Mouse (Mus musculus): Measurements from ENCODE around the gene Hmox1. TPM values are rescaled to one million over a fixed set of nuclear protein-coding genes. Genes with fewer than 3 reads are reported as not detected.

Hmox1 gene
- polyA plus RNA-seq, 1 experiment from 2014 or later: 14.6 TPM

- Histone ChIP-seq H3K27me3 (ENCODE audit: control insufficient read depth, insufficient read depth, low read length) (no peaks in the 10 kb centered on the region), H3K4me1 (ENCODE audit: control insufficient read depth in 2 of 2, insufficient read depth in 2 of 2, low read length in 2 of 2) (no peaks in the 10 kb centered on the region; a peak in 3 of 4 replicates), H3K9ac (ENCODE audit: low read length) (no peak overlapping the region), H3K9me3 (ENCODE audit: control insufficient read depth, low read length) (no peaks in the 10 kb centered on the region), H3K4me2 (ENCODE audit: low read length) (no peak overlapping the region), H3K4me3 (ENCODE audit: control insufficient read depth in 1 of 2, insufficient read depth in 1 of 2, low read depth in 1 of 2, low read length in 2 of 2) (no peak overlapping the region), H3K27ac (replicated peaks in 1 of 2; ENCODE audit: control insufficient read depth in 1 of 2, insufficient read depth in 1 of 2, low read depth in 2 of 2, low read length in 2 of 2) (no peak overlapping the region), H3K36me3 (ENCODE audit: control insufficient read depth, insufficient read depth, low read length) (no peaks in the 10 kb centered on the region)
- WGBS: 73% methylated on average over 9 of the region's 9 CpGs
- ATAC-seq (ENCODE audit: insufficient number of reproducible peaks, insufficient read depth, low FRiP score, low read depth): no peak
These were observed 11.9 kb upstream of the Hmox1 start for GRCm38 (mm10) chr8:75081364-75082040.

GRCm38 (mm10) chr8:75082181-75082805 lies 11.1 kb upstream of the Hmox1 start:
- Histone ChIP-seq H3K27ac (replicated peaks in 1 of 2; ENCODE audit: control insufficient read depth in 1 of 2, insufficient read depth in 1 of 2, low read depth in 2 of 2, low read length in 2 of 2) (no peak overlapping the region), H3K4me3 (ENCODE audit: control insufficient read depth in 1 of 2, insufficient read depth in 1 of 2, low read depth in 1 of 2, low read length in 2 of 2) (no peak overlapping the region), H3K27me3 (ENCODE audit: control insufficient read depth, insufficient read depth, low read length) (no peaks in the 10 kb centered on the region), H3K9me3 (ENCODE audit: control insufficient read depth, low read length) (no peaks in the 10 kb centered on the region), H3K9ac (ENCODE audit: low read length) (no peak overlapping the region), H3K36me3 (ENCODE audit: control insufficient read depth, insufficient read depth, low read length) (no peaks in the 10 kb centered on the region), H3K4me1 (ENCODE audit: control insufficient read depth in 2 of 2, insufficient read depth in 2 of 2, low read length in 2 of 2) (no peaks in the 10 kb centered on the region; a peak in 3 of 4 replicates), H3K4me2 (ENCODE audit: low read length) (no peak overlapping the region)
- WGBS: 78% methylated on average over 6 of the region's 6 CpGs
- ATAC-seq (ENCODE audit: insufficient number of reproducible peaks, insufficient read depth, low FRiP score, low read depth): no peak

- 4% methylated on average over 16 of the region's 17 CpGs for WGBS
- H3K4me3 ChIP-seq (ENCODE audit: control insufficient read depth in 1 of 2, insufficient read depth in 1 of 2, low read depth in 1 of 2, low read length in 2 of 2): peak overlapping the region; percentile 17 to 37
- ATAC-seq (ENCODE audit: insufficient number of reproducible peaks, insufficient read depth, low FRiP score, low read depth): peak; percentile 94
- H3K27ac ChIP-seq (replicated peaks in 1 of 2; ENCODE audit: control insufficient read depth in 1 of 2, insufficient read depth in 1 of 2, low read depth in 2 of 2, low read length in 2 of 2): peak overlapping the region in 1 of 2 experiments; percentile 21; a peak in 1 of 4 replicates
- H3K9me3 ChIP-seq (ENCODE audit: control insufficient read depth, low read length): no peaks in the 10 kb centered on the region
- peaks cover under 1 to 2% of the 10 kb centered on the region in 2 experiments; a peak in 3 of 4 replicates for H3K4me1 ChIP-seq (ENCODE audit: control insufficient read depth in 2 of 2, insufficient read depth in 2 of 2, low read length in 2 of 2)
- H3K27me3 ChIP-seq (ENCODE audit: control insufficient read depth, insufficient read depth, low read length): no peaks in the 10 kb centered on the region
- peak overlapping the region; percentile 50 for H3K4me2 ChIP-seq (ENCODE audit: low read length)
- no peak overlapping the region; the same call in 1 of the 2 replicates for H3K9ac ChIP-seq (ENCODE audit: low read length)
- H3K36me3 ChIP-seq (ENCODE audit: control insufficient read depth, insufficient read depth, low read length): no peaks in the 10 kb centered on the region
These were observed 9.6 kb upstream of the Hmox1 start for GRCm38 (mm10) chr8:75083846-75084245.

GRCm38 (mm10) chr8:75084382-75085064 lies 8.9 kb upstream of the Hmox1 start:
- no peak for ATAC-seq (ENCODE audit: insufficient number of reproducible peaks, insufficient read depth, low FRiP score, low read depth)
- Histone ChIP-seq H3K4me2 (ENCODE audit: low read length) (peak overlapping the region; percentile 50; the same call in 1 of the 2 replicates), H3K4me3 (ENCODE audit: control insufficient read depth in 1 of 2, insufficient read depth in 1 of 2, low read depth in 1 of 2, low read length in 2 of 2) (no peak overlapping the region), H3K4me1 (ENCODE audit: control insufficient read depth in 2 of 2, insufficient read depth in 2 of 2, low read length in 2 of 2) (peaks cover 5 to 8% of the 10 kb centered on the region in 2 experiments), H3K9ac (ENCODE audit: low read length) (no peak overlapping the region), H3K36me3 (ENCODE audit: control insufficient read depth, insufficient read depth, low read length) (no peaks in the 10 kb centered on the region), H3K27ac (replicated peaks in 1 of 2; ENCODE audit: control insufficient read depth in 1 of 2, insufficient read depth in 1 of 2, low read depth in 2 of 2, low read length in 2 of 2) (peak overlapping the region; percentile 21 to 25), H3K27me3 (ENCODE audit: control insufficient read depth, insufficient read depth, low read length) (no peaks in the 10 kb centered on the region), H3K9me3 (ENCODE audit: control insufficient read depth, low read length) (no peaks in the 10 kb centered on the region)
- WGBS: 64% methylated on average over 3 of the region's 3 CpGs

- Histone ChIP-seq H3K4me2 (ENCODE audit: low read length) (no peak overlapping the region), H3K9ac (ENCODE audit: low read length) (no peak overlapping the region), H3K27me3 (ENCODE audit: control insufficient read depth, insufficient read depth, low read length) (no peaks in the 10 kb centered on the region), H3K4me1 (ENCODE audit: control insufficient read depth in 2 of 2, insufficient read depth in 2 of 2, low read length in 2 of 2) (peaks cover 7 to 15% of the 10 kb centered on the region in 2 experiments), H3K9me3 (ENCODE audit: control insufficient read depth, low read length) (no peaks in the 10 kb centered on the region), H3K4me3 (ENCODE audit: control insufficient read depth in 1 of 2, insufficient read depth in 1 of 2, low read depth in 1 of 2, low read length in 2 of 2) (no peak overlapping the region), H3K36me3 (ENCODE audit: control insufficient read depth, insufficient read depth, low read length) (no peaks in the 10 kb centered on the region), H3K27ac (replicated peaks in 1 of 2; ENCODE audit: control insufficient read depth in 1 of 2, insufficient read depth in 1 of 2, low read depth in 2 of 2, low read length in 2 of 2) (no peak overlapping the region)
- ATAC-seq (ENCODE audit: insufficient number of reproducible peaks, insufficient read depth, low FRiP score, low read depth): no peak
- 81% methylated on average over 2 of the region's 2 CpGs for WGBS
These were observed 7.4 kb upstream of the Hmox1 start for GRCm38 (mm10) chr8:75086002-75086401.

- no peak overlapping the region for H3K4me3 ChIP-seq (ENCODE audit: control insufficient read depth in 1 of 2, insufficient read depth in 1 of 2, low read depth in 1 of 2, low read length in 2 of 2)
- no peak for ATAC-seq (ENCODE audit: insufficient number of reproducible peaks, insufficient read depth, low FRiP score, low read depth)
- no peak overlapping the region for H3K4me2 ChIP-seq (ENCODE audit: low read length)
- H3K4me1 ChIP-seq (ENCODE audit: control insufficient read depth in 2 of 2, insufficient read depth in 2 of 2, low read length in 2 of 2): peaks cover 7 to 15% of the 10 kb centered on the region in 2 experiments
- no peak overlapping the region for H3K9ac ChIP-seq (ENCODE audit: low read length)
- no peak overlapping the region for H3K27ac ChIP-seq (replicated peaks in 1 of 2; ENCODE audit: control insufficient read depth in 1 of 2, insufficient read depth in 1 of 2, low read depth in 2 of 2, low read length in 2 of 2)
- no peaks in the 10 kb centered on the region for H3K36me3 ChIP-seq (ENCODE audit: control insufficient read depth, insufficient read depth, low read length)
- H3K27me3 ChIP-seq (ENCODE audit: control insufficient read depth, insufficient read depth, low read length): no peaks in the 10 kb centered on the region
- no peaks in the 10 kb centered on the region for H3K9me3 ChIP-seq (ENCODE audit: control insufficient read depth, low read length)
These were observed 6.3 kb upstream of the Hmox1 start for GRCm38 (mm10) chr8:75087127-75087526.

- peak; percentile 46; the same call in 1 of the 2 replicates for ATAC-seq (ENCODE audit: insufficient number of reproducible peaks, insufficient read depth, low FRiP score, low read depth)
- Histone ChIP-seq H3K9me3 (ENCODE audit: control insufficient read depth, low read length) (no peaks in the 10 kb centered on the region), H3K36me3 (ENCODE audit: control insufficient read depth, insufficient read depth, low read length) (no peaks in the 10 kb centered on the region), H3K27me3 (ENCODE audit: control insufficient read depth, insufficient read depth, low read length) (no peaks in the 10 kb centered on the region), H3K9ac (ENCODE audit: low read length) (peak overlapping the region; percentile 49; the same call in 1 of the 2 replicates), H3K27ac (replicated peaks in 1 of 2; ENCODE audit: control insufficient read depth in 1 of 2, insufficient read depth in 1 of 2, low read depth in 2 of 2, low read length in 2 of 2) (peak overlapping the region; percentile 37 to 73), H3K4me3 (ENCODE audit: control insufficient read depth in 1 of 2, insufficient read depth in 1 of 2, low read depth in 1 of 2, low read length in 2 of 2) (peak overlapping the region; percentile 4 to 15; a peak in 1 of 4 replicates), H3K4me2 (ENCODE audit: low read length) (peak overlapping the region; percentile 52), H3K4me1 (ENCODE audit: control insufficient read depth in 2 of 2, insufficient read depth in 2 of 2, low read length in 2 of 2) (peaks cover 9 to 19% of the 10 kb centered on the region in 2 experiments)
- 11% methylated on average over 6 of the region's 6 CpGs for WGBS
These were observed 4.2 kb upstream of the Hmox1 start for GRCm38 (mm10) chr8:75088989-75089881.

All from heart, embryonic 14.5 days (tissue).